8 mouse cellular contexts compared by ENCODE assay signal in genomic region chr5:118174310-118175009, GRCm38 (mm10). TPM values are rescaled to one million over a fixed set of nuclear protein-coding genes. Genes with fewer than 3 reads are reported as not detected.
A peak's percentile ranks its signal among the peaks of the same experiment; 100 is the strongest.
DNase-seq lines count a peak whose midpoint lies in the region; ATAC-seq lines count a peak whose summit lies in the region.
"Had no signal": no experiment of that assay in that cellular context is flagged by ENCODE, and none has a peak within 500 bp of the region (broad histone marks: within the 10 kb centered on the region; RNA-seq: fewer than 3 reads in every experiment).

No protein-coding gene starts in this region.

- peaks cover 6% of the 10 kb centered on the region for H3K9me3 ChIP-seq in hindbrain, embryonic 12.5 days (replicated peaks)
- peaks cover 5% of the 10 kb centered on the region; the same call in 1 of the 2 replicates for H3K9me3 ChIP-seq in midbrain, embryonic 13.5 days

- 0 out of 2 replicates have a peak, but pooled peaks have one; percentile 12 for ATAC-seq in common myeloid progenitor, adult 5-6 weeks (replicated peaks; ENCODE audit: low read depth, poor library complexity, severe bottlenecking)
- 0 out of 2 replicates have a peak, but pooled peaks have one; percentile 49 for ATAC-seq in hindbrain, embryonic 12.5 days (ENCODE audit: low FRiP score)
- ATAC-seq in midbrain, embryonic 13.5 days: no peak

- WGBS in hindbrain, embryonic 12.5 days: under 1% methylated on average over 22 of the region's 22 CpGs
- WGBS in midbrain, embryonic 13.5 days: 1% methylated on average over 21 of the region's 22 CpGs

- H3K4me3 ChIP-seq in hindbrain, embryonic 12.5 days: peak overlapping the region; percentile 24
- H3K4me3 ChIP-seq in midbrain, embryonic 13.5 days (replicated peaks): peak overlapping the region; percentile 33

- H3K4me1 ChIP-seq in hindbrain, embryonic 12.5 days: peaks cover 35% of the 10 kb centered on the region
- H3K4me1 ChIP-seq in midbrain, embryonic 13.5 days (replicated peaks): peaks cover 32% of the 10 kb centered on the region

- peak overlapping the region; percentile 56 for H3K4me2 ChIP-seq in hindbrain, embryonic 12.5 days (replicated peaks)
- peak overlapping the region; percentile 57 for H3K4me2 ChIP-seq in midbrain, embryonic 13.5 days (replicated peaks)

- H3K27me3 ChIP-seq in hindbrain, embryonic 12.5 days: peaks cover 58% of the 10 kb centered on the region
- H3K27me3 ChIP-seq in midbrain, embryonic 13.5 days: peaks cover 77% of the 10 kb centered on the region

- peak overlapping the region; percentile 39; the same call in 1 of the 2 replicates for H3K9ac ChIP-seq in hindbrain, embryonic 12.5 days
- H3K9ac ChIP-seq in midbrain, embryonic 13.5 days (replicated peaks): peak overlapping the region; percentile 44; the same call in 1 of the 2 replicates

- H3K27ac ChIP-seq in hindbrain, embryonic 12.5 days: no peak overlapping the region
- H3K27ac ChIP-seq in midbrain, embryonic 13.5 days: no peak overlapping the region

- DNase-seq in ES-CJ7 (ENCODE audit: low read depth, low spot score): peak; percentile 68
- DNase-seq in MN1 (ENCODE audit: low spot score): no peak
- no peak for DNase-seq in testis, postnatal 14 days (ENCODE audit: low spot score)
- no peak for DNase-seq in kidney, postnatal 10 days
- DNase-seq: adrenal gland, postnatal 25 days had no signal

- H3K36me3 ChIP-seq in hindbrain, embryonic 12.5 days: no peaks in the 10 kb centered on the region
- H3K36me3 ChIP-seq in midbrain, embryonic 13.5 days: no peaks in the 10 kb centered on the region

RNA-seq across cellular contexts. Expression of gene Hrk, which starts 10.0 kb away (rescaled TPM):
- total RNA-seq in common myeloid progenitor, adult 5-6 weeks (2017): not detected in 2 replicates
- polyA plus RNA-seq in hindbrain, embryonic 12.5 days (2016; fragmentation: Nextera tagmentation; extraction: Ambion mirVana): 1.8 TPM in 2 replicates
- 0.68 and 0.73 TPM in 2 replicates for polyA plus RNA-seq in midbrain, embryonic 13.5 days (2015; fragmentation: Nextera tagmentation; extraction: Ambion mirVana)

RNA-seq across cellular contexts. Expression of gene Fbxw8, which starts 19.2 kb away (rescaled TPM):
- total RNA-seq in common myeloid progenitor, adult 5-6 weeks (2017): 20.0 and 23.7 TPM in 2 replicates
- polyA plus RNA-seq in hindbrain, embryonic 12.5 days (2016; fragmentation: Nextera tagmentation; extraction: Ambion mirVana): 42.0 and 45.0 TPM in 2 replicates
- polyA plus RNA-seq in midbrain, embryonic 13.5 days (2015; fragmentation: Nextera tagmentation; extraction: Ambion mirVana): 22.5 and 25.6 TPM in 2 replicates
